Comparison of ENCODE assay signal across 16 mouse cellular contexts in genomic region chr1:146792826-146793225, GRCm38 (mm10).
A peak's percentile ranks its signal among the peaks of the same experiment; 100 is the strongest.
DNase-seq lines count a peak whose midpoint lies in the region; ATAC-seq lines count a peak whose summit lies in the region.
"Had no signal": no experiment of that assay in that cellular context is flagged by ENCODE, and none has a peak within 500 bp of the region (broad histone marks: within the 10 kb centered on the region; RNA-seq: fewer than 3 reads in every experiment).

No protein-coding gene starts in this region.

- intact Hi-C loops in left cerebral cortex, postnatal 36 days (cut with DNase I) = no loop called here
- intact Hi-C loops in heart, postnatal 36 days (cut with DNase I) = no loop called here

- no peak overlapping the region for H3K27ac ChIP-seq in forebrain, embryonic 14.5 days (ENCODE audit: low read depth, low read length)
- H3K27ac ChIP-seq in forebrain, embryonic 16.5 days (ENCODE audit: low read length) = no peak overlapping the region
- H3K27ac ChIP-seq: embryonic facial prominence, embryonic 12.5 days; forebrain, embryonic 15.5 days; hindbrain, embryonic 13.5 days; limb, embryonic 13.5 days; lung, embryonic 15.5 days; neural tube, embryonic 13.5 days had no signal

- no peak for ATAC-seq in forebrain, embryonic 14.5 days
- no peak for ATAC-seq in forebrain, embryonic 16.5 days
- ATAC-seq: forebrain, embryonic 15.5 days had no signal

- peak; percentile 55 for DNase-seq in forebrain, embryonic 14.5 days (ENCODE audit: low spot score)
- peak; percentile 15 for DNase-seq in left cerebral cortex, adult 11 months (ENCODE audit: low spot score)
- no peak for DNase-seq in left cerebral cortex, postnatal 36 days (ENCODE audit: low spot score in 2 of 2)
- peak; percentile 84 for DNase-seq in brain, adult 2 months (ENCODE audit: low read depth, low spot score)
- DNase-seq in layer of hippocampus, adult 9-11 months = peak; percentile 12
- no peak for DNase-seq in heart, postnatal 36 days
- DNase-seq in ovary, adult 18-20 months (ENCODE audit: low spot score) = no peak
- DNase-seq: thymus, adult 2 months had no signal

- H3K4me3 ChIP-seq in forebrain, embryonic 14.5 days (ENCODE audit: low read depth, low read length) = no peak overlapping the region
- H3K4me3 ChIP-seq in forebrain, embryonic 16.5 days (replicated peaks; ENCODE audit: low read length) = no peak overlapping the region
- H3K4me3 ChIP-seq: embryonic facial prominence, embryonic 12.5 days; forebrain, embryonic 15.5 days; hindbrain, embryonic 13.5 days; limb, embryonic 13.5 days; lung, embryonic 15.5 days; neural tube, embryonic 13.5 days had no signal

- no peak overlapping the region for H3K9ac ChIP-seq in forebrain, embryonic 14.5 days (ENCODE audit: low read length)
- no peak overlapping the region for H3K9ac ChIP-seq in forebrain, embryonic 16.5 days (replicated peaks; ENCODE audit: low read depth, low read length)
- H3K9ac ChIP-seq: embryonic facial prominence, embryonic 12.5 days; forebrain, embryonic 15.5 days; hindbrain, embryonic 13.5 days; limb, embryonic 13.5 days; lung, embryonic 15.5 days; neural tube, embryonic 13.5 days had no signal

- no peaks in the 10 kb centered on the region for H3K36me3 ChIP-seq in forebrain, embryonic 14.5 days (ENCODE audit: control insufficient read depth, insufficient read depth, low read length)
- no peaks in the 10 kb centered on the region for H3K36me3 ChIP-seq in forebrain, embryonic 16.5 days (ENCODE audit: control insufficient read depth, insufficient read depth)
- H3K36me3 ChIP-seq: embryonic facial prominence, embryonic 12.5 days; forebrain, embryonic 15.5 days; hindbrain, embryonic 13.5 days; limb, embryonic 13.5 days; lung, embryonic 15.5 days; neural tube, embryonic 13.5 days had no signal

- H3K9me3 ChIP-seq in forebrain, embryonic 14.5 days (replicated peaks; ENCODE audit: control insufficient read depth, low read length) = no peaks in the 10 kb centered on the region
- no peaks in the 10 kb centered on the region for H3K9me3 ChIP-seq in forebrain, embryonic 16.5 days (ENCODE audit: control insufficient read depth, low read length)
- H3K9me3 ChIP-seq: embryonic facial prominence, embryonic 12.5 days; forebrain, embryonic 15.5 days; hindbrain, embryonic 13.5 days; limb, embryonic 13.5 days; lung, embryonic 15.5 days; neural tube, embryonic 13.5 days had no signal

- H3K4me1 ChIP-seq in forebrain, embryonic 14.5 days (ENCODE audit: control insufficient read depth, insufficient read depth, low read length) = no peaks in the 10 kb centered on the region
- no peaks in the 10 kb centered on the region for H3K4me1 ChIP-seq in forebrain, embryonic 16.5 days (replicated peaks; ENCODE audit: control insufficient read depth, insufficient read depth, low read length)
- H3K4me1 ChIP-seq: embryonic facial prominence, embryonic 12.5 days; forebrain, embryonic 15.5 days; hindbrain, embryonic 13.5 days; limb, embryonic 13.5 days; lung, embryonic 15.5 days; neural tube, embryonic 13.5 days had no signal

- H3K27me3 ChIP-seq in forebrain, embryonic 14.5 days (replicated peaks; ENCODE audit: control insufficient read depth, insufficient read depth, low read length) = no peaks in the 10 kb centered on the region
- no peaks in the 10 kb centered on the region for H3K27me3 ChIP-seq in forebrain, embryonic 16.5 days (replicated peaks; ENCODE audit: control insufficient read depth, insufficient read depth, low read length)
- H3K27me3 ChIP-seq: embryonic facial prominence, embryonic 12.5 days; forebrain, embryonic 15.5 days; hindbrain, embryonic 13.5 days; limb, embryonic 13.5 days; lung, embryonic 15.5 days; neural tube, embryonic 13.5 days had no signal

- no peak overlapping the region for H3K4me2 ChIP-seq in forebrain, embryonic 14.5 days (ENCODE audit: low read length)
- no peak overlapping the region for H3K4me2 ChIP-seq in forebrain, embryonic 16.5 days (ENCODE audit: low read length)
- H3K4me2 ChIP-seq: embryonic facial prominence, embryonic 12.5 days; forebrain, embryonic 15.5 days; hindbrain, embryonic 13.5 days; limb, embryonic 13.5 days; lung, embryonic 15.5 days; midbrain, embryonic 11.5 days; neural tube, embryonic 13.5 days had no signal

Comparison
In these comparisons a context has a peak if more than half of its experiments do, and no peak if none do; other contexts are left out.
1. DNase-seq: peak in forebrain, embryonic 14.5 days (single experiment), left cerebral cortex, adult 11 months (single experiment), brain, adult 2 months (single experiment) and layer of hippocampus, adult 9-11 months (single experiment); none in left cerebral cortex, postnatal 36 days (0 of 2), heart, postnatal 36 days (0 of 2) and ovary, adult 18-20 months (single experiment).